Mouse (Mus musculus) forebrain, embryonic 14.5 days (tissue): ENCODE measurements around the gene Wdr24. TPM values are rescaled to one million over a fixed set of nuclear protein-coding genes. Genes with fewer than 3 reads are reported as not detected.
A peak's percentile ranks its signal among the peaks of the same experiment; 100 is the strongest.

Experiments used
- ATAC-seq: fragments of 200-750 bp; cut with Nextera tagmentation; 2 replicates; pipeline ENCODE4 v1.8.0; 2017; ENCODE audit warnings: mild to moderate bottlenecking, moderate library complexity
- DNase-seq: peaks from one replicate; pipeline ENCODE4 v3.0.0-alpha.2; 2015; ENCODE audit warnings: low spot score
- H3K27ac ChIP-seq: fragments of 300-500 bp; sonication (generic); 2 replicates; pipeline ENCODE4 v1.5.1; 2014; ENCODE audit warnings: low read depth, mild to moderate bottlenecking, control low read depth, low read length, moderate library complexity
- H3K27me3 ChIP-seq: fragments of 300-500 bp; sonication (generic); replicated peaks from 2 replicates; pipeline ENCODE4 v1.6.1; 2014; ENCODE audit warnings: low read length, control low read depth, mixed read lengths; ENCODE audit not compliant: control insufficient read depth, insufficient read depth
- H3K36me3 ChIP-seq: fragments of 300-500 bp; sonication (generic); 2 replicates; pipeline ENCODE4 v1.6.1; 2014; ENCODE audit warnings: low read length, control low read depth; ENCODE audit not compliant: control insufficient read depth, insufficient read depth
- H3K4me1 ChIP-seq: fragments of 300-500 bp; sonication (generic); 2 replicates; pipeline ENCODE4 v1.6.1; 2014; ENCODE audit warnings: antibody characterized with exemption, low read length, control low read depth; ENCODE audit not compliant: control insufficient read depth, insufficient read depth
- H3K4me2 ChIP-seq: fragments of 300-500 bp; sonication (generic); 2 replicates; pipeline ENCODE4 v1.6.1; 2014; ENCODE audit warnings: mild to moderate bottlenecking, control low read depth, low read length
- H3K4me3 ChIP-seq: fragments of 300-500 bp; sonication (generic); 2 replicates; pipeline ENCODE4 v1.5.1; 2014; ENCODE audit warnings: low read depth, low read length, control low read depth
- H3K9ac ChIP-seq: fragments of 300-500 bp; sonication (generic); 2 replicates; pipeline ENCODE4 v1.6.1; 2014; ENCODE audit warnings: mild to moderate bottlenecking, low read length, control low read depth, moderate library complexity
- H3K9me3 ChIP-seq: fragments of 300-500 bp; sonication (generic); replicated peaks from 2 replicates; pipeline ENCODE4 v1.6.1; 2016; ENCODE audit warnings: low read length, control low read depth, mixed read lengths; ENCODE audit not compliant: control insufficient read depth
- WGBS: fragments of 180-500 bp; shearing (Covaris S2); extraction: QIAGEN DNeasy Blood & Tissue Kit; methylation state at CpG from one replicate; pipeline ENCODE4 v1.1.7; 2014; 5-methylcytosine and 5-hydroxymethylcytosine counted together
- polyA plus RNA-seq: library from polyadenylated mRNA; unstranded; fragments of >200 nt; fragmentation: Nextera tagmentation; extraction: Ambion mirVana; gene quantifications from 2 replicates; pipeline ENCODE4 v1.2.1, GENCODE M21; 2014

Gene Wdr24
- 33.3 and 37.4 TPM in 2 replicates for polyA plus RNA-seq

GRCm38 (mm10) chr17:25823452-25823851 is at the start of gene Wdr24:
Gene Wdr24 (plus strand): TSS chr17:25823627.
- under 1% methylated on average over 18 of the region's 18 CpGs for WGBS
- Histone ChIP-seq H3K9ac (peak within 1 kb of the TSS; percentile 72), H3K4me2 (peak within 1 kb of the TSS; percentile 96), H3K27ac (peak within 1 kb of the TSS; percentile 64), H3K9me3 (no peaks in the 10 kb centered on the region), H3K36me3 (peaks cover 39% of the 10 kb centered on the region), H3K4me1 (peaks cover 17% of the 10 kb centered on the region), H3K4me3 (peak within 1 kb of the TSS; percentile 46), H3K27me3 (peaks cover 16% of the 10 kb centered on the region)
- ATAC-seq (peak; percentile 83), DNase-seq (peak; percentile 95)

DNA sequence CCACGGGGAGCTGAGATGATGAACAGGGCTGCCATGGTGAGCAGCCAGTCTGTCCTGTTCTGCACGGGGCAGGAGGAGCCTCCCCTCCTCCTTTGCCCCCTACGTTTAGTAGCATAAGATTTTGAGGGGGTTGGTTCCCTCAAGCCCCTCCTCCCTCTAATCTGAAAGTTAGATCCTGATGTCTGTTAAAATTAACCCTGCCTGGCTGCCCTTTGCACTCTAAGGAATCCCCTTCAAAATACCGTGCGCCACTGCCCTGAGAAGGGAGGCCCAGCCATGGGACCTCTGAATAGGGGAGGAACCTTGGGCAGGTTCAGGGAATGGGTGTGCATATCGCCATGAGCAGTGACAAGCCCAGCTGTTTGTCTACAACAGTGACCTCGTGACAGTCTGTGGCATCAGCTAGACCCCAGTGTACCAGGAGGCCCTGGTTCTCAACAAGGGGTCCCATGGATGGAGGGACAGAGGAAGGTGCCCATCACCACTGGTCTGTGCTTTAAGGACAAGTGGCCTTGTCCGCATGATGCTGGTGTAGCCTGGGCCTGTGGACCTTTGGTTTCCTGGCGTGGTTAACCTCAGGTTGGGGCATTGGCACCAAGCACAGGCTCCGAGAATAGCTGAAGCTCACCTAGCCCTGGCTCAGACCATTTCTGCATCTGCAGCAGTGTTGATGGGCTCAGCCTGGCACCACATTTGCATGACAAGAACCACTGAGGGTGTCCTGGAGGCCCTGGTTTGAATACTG is 47.9 kb upstream of the Wdr24 start:
- H3K4me1 ChIP-seq: peaks cover 6% of the 10 kb centered on the region
- ATAC-seq: no peak
- H3K9me3 ChIP-seq: no peaks in the 10 kb centered on the region
- no peak overlapping the region for H3K4me2 ChIP-seq
- no peak for DNase-seq
- no peak overlapping the region for H3K27ac ChIP-seq
- H3K9ac ChIP-seq: no peak overlapping the region
- H3K36me3 ChIP-seq: peaks cover 15% of the 10 kb centered on the region
- WGBS: 78% methylated on average over 10 of the region's 10 CpGs
- H3K4me3 ChIP-seq: no peak overlapping the region
- no peaks in the 10 kb centered on the region for H3K27me3 ChIP-seq

- Histone ChIP-seq H3K4me3 (no peak overlapping the region), H3K36me3 (peaks cover 40% of the 10 kb centered on the region), H3K27me3 (no peaks in the 10 kb centered on the region), H3K4me1 (peaks cover 6% of the 10 kb centered on the region), H3K9me3 (no peaks in the 10 kb centered on the region), H3K9ac (no peak overlapping the region), H3K4me2 (no peak overlapping the region), H3K27ac (no peak overlapping the region)
- DNase-seq (no peak), ATAC-seq (no peak)
- 93% methylated on average over 5 of the region's 5 CpGs for WGBS
Measured at GRCm38 (mm10) chr17:25777948-25778347, 45.5 kb upstream of the Wdr24 start.

GRCm38 (mm10) chr17:25781339-25781738 is 42.1 kb upstream of the Wdr24 start:
- DNase-seq (no peak), ATAC-seq (no peak)
- H3K27me3 ChIP-seq: no peaks in the 10 kb centered on the region
- H3K4me1 ChIP-seq: peaks cover 11% of the 10 kb centered on the region
- H3K9ac ChIP-seq: no peak overlapping the region
- no peak overlapping the region for H3K4me3 ChIP-seq
- H3K36me3 ChIP-seq: peaks cover 53% of the 10 kb centered on the region
- no peak overlapping the region for H3K27ac ChIP-seq
- no peaks in the 10 kb centered on the region for H3K9me3 ChIP-seq
- WGBS: 82% methylated on average over 6 of the region's 6 CpGs
- H3K4me2 ChIP-seq: no peak overlapping the region

DNA sequence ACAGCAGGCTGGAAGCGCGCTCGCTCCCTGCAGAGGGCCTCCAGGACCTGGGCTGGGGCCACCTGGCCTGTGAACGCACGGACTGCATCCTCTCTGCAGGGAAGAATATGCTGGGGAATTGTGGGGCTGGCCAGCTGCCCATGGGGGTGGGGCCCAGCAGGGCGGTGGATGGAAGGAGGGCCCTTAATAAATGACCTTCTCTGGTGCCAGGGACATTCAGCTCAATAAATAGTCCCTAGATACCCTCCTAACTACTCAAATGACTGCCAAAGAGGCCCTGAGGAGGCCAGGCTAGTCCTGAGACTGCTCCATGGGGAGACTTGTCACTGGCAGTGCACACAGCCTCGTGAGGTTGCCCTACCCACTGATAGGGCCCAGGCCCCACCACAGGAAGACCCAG is 40.3 kb upstream of the Wdr24 start:
- H3K4me2 ChIP-seq: no peak overlapping the region
- 71% methylated on average over 7 of the region's 7 CpGs for WGBS
- no peak overlapping the region for H3K27ac ChIP-seq
- no peaks in the 10 kb centered on the region for H3K9me3 ChIP-seq
- H3K4me1 ChIP-seq: peaks cover 11% of the 10 kb centered on the region
- H3K4me3 ChIP-seq: no peak overlapping the region
- H3K36me3 ChIP-seq: peaks cover 56% of the 10 kb centered on the region
- ATAC-seq: no peak
- no peak overlapping the region for H3K9ac ChIP-seq
- DNase-seq: no peak
- H3K27me3 ChIP-seq: no peaks in the 10 kb centered on the region

DNA sequence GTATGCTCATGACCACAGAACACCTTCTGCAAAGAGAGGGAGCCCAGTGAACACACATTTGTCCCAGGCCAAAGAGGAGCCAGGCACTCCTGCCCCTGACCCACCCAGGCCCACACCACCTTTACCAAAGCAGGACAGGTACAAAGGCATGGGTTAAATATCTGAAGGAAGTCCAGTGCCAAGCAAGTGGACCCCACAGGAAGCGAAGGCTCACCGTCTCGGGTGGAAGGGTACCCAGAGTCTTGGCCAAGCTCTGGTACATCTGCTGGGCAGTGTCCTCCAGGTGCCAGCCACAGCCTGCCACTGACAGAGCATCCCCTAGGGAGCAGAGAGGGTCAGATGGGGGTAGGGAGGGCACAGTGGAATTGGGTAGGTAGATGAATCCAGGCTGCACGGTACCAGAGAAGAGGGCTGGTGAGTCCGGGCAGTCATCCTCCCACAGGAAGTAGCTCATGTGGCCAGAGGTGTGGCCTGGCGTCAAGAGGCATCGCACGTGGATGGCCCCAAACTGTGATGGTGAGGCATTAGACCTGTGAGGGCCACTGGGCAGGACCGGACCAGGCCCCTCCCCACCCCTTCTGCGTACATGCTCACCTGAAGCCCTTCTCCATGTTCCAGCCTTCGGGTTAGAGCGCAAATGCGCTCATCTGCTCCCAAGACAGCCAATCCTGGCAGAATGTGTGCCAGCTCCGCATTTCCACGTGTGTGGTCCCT is 39.4 kb upstream of the Wdr24 start:
- DNase-seq (no peak), ATAC-seq (no peak)
- 83% methylated on average over 15 of the region's 15 CpGs for WGBS
- Histone ChIP-seq H3K4me3 (peak overlapping the region; percentile 64), H3K9ac (peak overlapping the region; percentile 86), H3K4me2 (peak overlapping the region; percentile 87), H3K36me3 (peaks cover 61% of the 10 kb centered on the region), H3K9me3 (no peaks in the 10 kb centered on the region), H3K27ac (no peak overlapping the region), H3K27me3 (no peaks in the 10 kb centered on the region), H3K4me1 (peaks cover 11% of the 10 kb centered on the region)

DNA sequence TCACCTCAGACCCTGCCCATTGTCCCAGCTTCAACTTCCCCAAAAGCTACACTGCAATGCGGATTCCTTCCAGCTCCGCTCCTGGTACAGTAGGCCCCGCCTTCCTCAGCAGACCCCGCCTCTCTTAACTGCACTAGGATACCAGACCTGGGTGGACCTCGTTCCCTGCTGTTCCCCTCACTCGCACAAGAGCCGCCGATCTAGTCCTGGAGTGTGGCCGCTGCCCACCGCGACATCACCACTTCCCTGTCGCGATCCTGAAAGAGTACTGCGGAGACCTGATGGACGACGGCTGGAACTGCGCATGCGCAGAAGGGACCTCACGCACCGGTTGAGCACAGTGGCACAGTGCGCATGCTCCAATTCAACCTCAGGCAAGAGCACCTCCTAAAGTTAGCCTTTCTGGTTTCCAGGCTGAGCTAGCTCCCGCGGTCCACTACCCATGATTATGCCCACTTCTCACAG is 38.1 kb upstream of the Wdr24 start, which contains the start of gene Haghl:
TSS of gene Haghl (minus strand) at position 393 of the 465 bp plus-strand sequence.
- WGBS: under 1% methylated on average over 23 of the region's 23 CpGs
- peaks cover 11% of the 10 kb centered on the region for H3K4me1 ChIP-seq
- H3K9ac ChIP-seq: peak within 1 kb of the TSS; percentile 86
- peaks cover 64% of the 10 kb centered on the region for H3K36me3 ChIP-seq
- H3K27ac ChIP-seq: peak within 1 kb of the TSS; percentile 81
- peak within 1 kb of the TSS; percentile 87 for H3K4me2 ChIP-seq
- no peaks in the 10 kb centered on the region for H3K9me3 ChIP-seq
- H3K27me3 ChIP-seq: no peaks in the 10 kb centered on the region
- DNase-seq (peak; percentile 98), ATAC-seq (peak; percentile 88)
- peak within 1 kb of the TSS; percentile 64 for H3K4me3 ChIP-seq

- Histone ChIP-seq H3K4me3 (peak within 1 kb of the TSS; percentile 64), H3K9me3 (no peaks in the 10 kb centered on the region), H3K27me3 (no peaks in the 10 kb centered on the region), H3K4me1 (peaks cover 13% of the 10 kb centered on the region), H3K4me2 (peak within 1 kb of the TSS; percentile 87), H3K27ac (peak within 1 kb of the TSS; percentile 81), H3K9ac (peak within 1 kb of the TSS; percentile 86), H3K36me3 (peaks cover 54% of the 10 kb centered on the region)
- WGBS: 92% methylated on average over 3 of the region's 3 CpGs
- no peak for DNase-seq
- no peak for ATAC-seq
Measured at GRCm38 (mm10) chr17:25786280-25786679, 37.1 kb upstream of the Wdr24 start, which contains the start of gene Ccdc78. Gene Ccdc78 (plus strand): TSS chr17:25786580.
